Mouse (Mus musculus): ENCODE data around the gene Zfp651. TPM values are rescaled to one million over a fixed set of nuclear protein-coding genes. Genes with fewer than 3 reads are reported as not detected.

Zfp651 gene
- polyA plus RNA-seq (2016; fragmentation: Nextera tagmentation; extraction: Ambion mirVana) = 12.5 and 14.9 TPM in 2 replicates

DNA sequence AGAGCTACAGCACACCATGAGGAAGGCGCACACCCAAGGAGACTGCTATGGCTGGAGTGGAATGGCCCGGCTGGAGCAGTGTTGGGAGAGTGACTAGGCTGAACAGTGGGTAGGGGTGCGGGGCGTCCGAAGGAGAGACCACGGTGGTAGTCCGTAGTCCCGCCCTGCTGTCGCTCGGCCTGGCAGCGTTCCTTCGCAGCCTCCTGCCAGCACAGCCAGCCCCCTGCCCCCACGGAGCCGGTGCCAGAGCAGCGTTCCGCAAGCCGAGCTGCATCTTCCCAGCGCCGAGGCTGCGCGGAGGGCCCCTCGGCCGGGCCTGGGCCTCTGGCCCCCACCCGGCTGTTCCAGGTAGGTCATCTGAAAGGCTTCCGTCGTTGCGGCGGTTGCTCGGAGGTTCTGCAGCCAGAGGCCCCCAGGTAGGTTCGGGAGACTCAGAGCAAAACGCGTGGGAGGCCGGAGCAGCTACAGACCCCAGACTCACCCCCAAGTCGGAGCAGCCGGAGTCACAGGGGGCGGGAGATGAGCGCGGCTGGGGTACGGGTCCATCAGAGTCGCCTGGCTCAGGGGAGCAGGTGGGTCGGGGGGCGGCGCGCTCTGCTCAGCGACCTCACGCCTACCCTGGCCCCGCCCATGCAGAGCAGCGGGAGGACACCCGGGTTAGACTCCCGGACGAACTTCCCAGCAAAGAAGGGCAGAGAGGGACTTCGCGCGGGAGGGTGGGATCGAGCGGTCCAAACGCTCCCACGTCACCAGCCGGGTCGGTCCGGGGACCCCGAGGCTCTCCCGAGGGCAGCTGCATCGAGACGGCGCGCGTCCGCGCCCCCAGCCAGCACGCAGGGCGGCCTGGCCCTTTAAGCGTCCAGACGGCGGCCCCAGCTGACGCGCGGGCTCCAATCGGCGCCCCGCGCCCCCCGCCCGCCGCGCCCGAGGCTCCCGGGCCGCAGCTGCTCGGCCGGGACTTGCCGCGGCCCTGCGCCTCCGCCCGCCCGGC lies at the start of gene Zfp651:
TSS of gene Zfp651 (plus strand) at position 240 of the 991 bp plus-strand sequence.
- peak; percentile 78 for ATAC-seq (ENCODE audit: insufficient number of reproducible peaks, low FRiP score)

DNA sequence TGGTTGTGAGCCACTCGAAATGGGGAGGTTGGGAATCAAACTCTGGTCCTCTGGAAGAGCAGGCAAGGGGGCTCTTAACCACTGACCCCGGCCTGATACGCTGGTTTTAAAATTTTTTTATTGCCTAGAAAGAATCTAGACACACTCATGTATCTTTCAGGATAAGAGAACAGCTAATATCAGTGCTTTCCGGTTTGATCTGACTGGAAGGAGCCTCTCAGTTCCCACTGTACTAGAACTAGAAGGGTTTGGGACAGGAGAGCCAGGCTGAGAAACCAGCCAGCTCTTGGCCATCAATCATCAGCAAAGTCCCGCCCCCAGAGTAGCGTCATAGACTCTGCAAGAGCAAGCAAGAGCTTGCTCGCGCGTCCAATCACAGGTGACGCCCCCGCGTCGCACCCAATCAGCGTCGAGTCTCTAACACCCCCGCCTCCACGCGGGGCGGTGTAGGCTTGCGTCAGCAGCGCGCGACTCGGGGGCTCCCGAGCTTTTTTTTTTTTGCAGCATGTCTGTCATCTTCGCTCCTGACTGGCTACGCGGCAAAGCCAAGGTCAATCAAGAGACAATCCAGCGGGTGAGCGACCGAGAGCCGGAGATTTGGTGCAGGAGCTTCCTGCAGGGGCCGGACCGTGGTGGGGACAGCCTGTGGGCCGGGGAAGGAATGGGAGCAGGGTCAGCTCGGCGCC lies 49.1 kb upstream of the Zfp651 start, which contains the start of gene Ss18l2:
TSS of gene Ss18l2 (plus strand) at position 432 of the 686 bp plus-strand sequence.
- H3K27me3 ChIP-seq (replicated peaks) = no peaks in the 10 kb centered on the region
- H3K9me3 ChIP-seq (replicated peaks) = no peaks in the 10 kb centered on the region
- 4% methylated on average over 37 of the region's 37 CpGs for WGBS
- H3K4me3 ChIP-seq = peak within 1 kb of the TSS; percentile 94
- H3K36me3 ChIP-seq = peaks cover 16% of the 10 kb centered on the region
- peak; percentile 100 for ATAC-seq (ENCODE audit: insufficient number of reproducible peaks, low FRiP score)
- H3K27ac ChIP-seq (ENCODE audit: poor library complexity, severe bottlenecking) = peak within 1 kb of the TSS; percentile 100
- peak within 1 kb of the TSS; percentile 89 for H3K4me2 ChIP-seq
- H3K4me1 ChIP-seq (replicated peaks) = peaks cover 41% of the 10 kb centered on the region
- peak within 1 kb of the TSS; percentile 97 for H3K9ac ChIP-seq

More for the DNA sequence above, at the start of gene Zfp651:
- Histone ChIP-seq H3K9me3 (replicated peaks) (no peaks in the 10 kb centered on the region), H3K27ac (ENCODE audit: poor library complexity, severe bottlenecking) (peak within 1 kb of the TSS; percentile 95), H3K9ac (peak within 1 kb of the TSS; percentile 94), H3K4me1 (replicated peaks) (peaks cover 35% of the 10 kb centered on the region), H3K36me3 (peaks cover 44% of the 10 kb centered on the region), H3K4me3 (peak within 1 kb of the TSS; percentile 85), H3K4me2 (peak within 1 kb of the TSS; percentile 85), H3K27me3 (replicated peaks) (no peaks in the 10 kb centered on the region)
- 1% methylated on average over 94 of the region's 97 CpGs for whole genome bisulfite sequencing

DNA sequence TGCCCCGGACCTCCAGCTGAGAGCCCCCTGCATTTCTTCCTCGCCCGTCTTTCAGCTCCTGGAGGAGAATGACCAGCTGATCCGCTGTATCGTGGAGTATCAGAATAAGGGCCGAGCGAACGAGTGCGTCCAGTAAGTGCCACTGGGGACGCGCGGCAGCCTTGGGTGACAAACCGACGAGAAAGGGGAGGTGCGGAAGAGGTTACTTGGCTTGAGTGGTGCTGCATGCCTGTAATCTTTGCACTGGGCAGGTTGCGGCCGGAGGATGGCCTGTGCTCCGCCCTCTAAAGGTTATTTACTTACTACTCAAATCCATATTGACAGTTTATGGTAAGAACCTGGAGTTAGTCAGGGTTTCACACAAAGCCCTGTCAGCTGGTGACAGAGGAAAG lies 48.5 kb upstream of the Zfp651 start:
- peaks cover 16% of the 10 kb centered on the region for H3K36me3 ChIP-seq
- peak overlapping the region; percentile 94 for H3K4me3 ChIP-seq
- ATAC-seq (ENCODE audit: insufficient number of reproducible peaks, low FRiP score) = peak; percentile 62
- no peaks in the 10 kb centered on the region for H3K9me3 ChIP-seq (replicated peaks)
- H3K9ac ChIP-seq = peak overlapping the region; percentile 97
- peak overlapping the region; percentile 100 for H3K27ac ChIP-seq (ENCODE audit: poor library complexity, severe bottlenecking)
- H3K4me2 ChIP-seq = peak overlapping the region; percentile 89
- no peaks in the 10 kb centered on the region for H3K27me3 ChIP-seq (replicated peaks)
- peaks cover 36% of the 10 kb centered on the region for H3K4me1 ChIP-seq (replicated peaks)
- under 1% methylated on average over 18 of the region's 18 CpGs for WGBS

DNA sequence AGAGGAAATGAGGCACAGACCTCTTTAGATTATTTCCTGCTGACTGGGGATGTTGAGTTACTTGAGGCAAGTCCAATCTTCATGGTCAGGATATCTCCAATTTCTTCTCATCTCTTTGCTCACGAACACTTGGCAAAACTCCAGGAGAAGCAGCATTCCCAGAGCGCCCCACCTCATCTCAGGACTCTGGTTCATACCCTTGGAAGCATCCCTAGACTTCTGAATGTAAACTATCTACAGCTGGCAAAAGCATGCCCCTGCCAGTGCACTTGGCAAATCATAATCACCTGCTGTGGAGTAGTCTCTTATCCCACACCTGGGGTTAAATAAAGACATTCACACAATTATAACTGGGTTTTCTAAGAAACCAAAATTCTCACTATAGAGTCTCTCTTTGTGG lies 42.1 kb upstream of the Zfp651 start:
- no peak overlapping the region for H3K27ac ChIP-seq (ENCODE audit: poor library complexity, severe bottlenecking)
- WGBS = 77% methylated on average over 2 of the region's 2 CpGs
- no peak overlapping the region for H3K9ac ChIP-seq
- no peak overlapping the region for H3K4me2 ChIP-seq
- no peak overlapping the region for H3K4me3 ChIP-seq
- H3K4me1 ChIP-seq (replicated peaks) = peaks cover 16% of the 10 kb centered on the region
- H3K36me3 ChIP-seq = peaks cover 25% of the 10 kb centered on the region
- 0 out of 2 replicates have a peak, but pooled peaks cover 7% of the 10 kb centered on the region for H3K9me3 ChIP-seq (replicated peaks)
- no peak for ATAC-seq (ENCODE audit: insufficient number of reproducible peaks, low FRiP score)
- H3K27me3 ChIP-seq (replicated peaks) = no peaks in the 10 kb centered on the region

DNA sequence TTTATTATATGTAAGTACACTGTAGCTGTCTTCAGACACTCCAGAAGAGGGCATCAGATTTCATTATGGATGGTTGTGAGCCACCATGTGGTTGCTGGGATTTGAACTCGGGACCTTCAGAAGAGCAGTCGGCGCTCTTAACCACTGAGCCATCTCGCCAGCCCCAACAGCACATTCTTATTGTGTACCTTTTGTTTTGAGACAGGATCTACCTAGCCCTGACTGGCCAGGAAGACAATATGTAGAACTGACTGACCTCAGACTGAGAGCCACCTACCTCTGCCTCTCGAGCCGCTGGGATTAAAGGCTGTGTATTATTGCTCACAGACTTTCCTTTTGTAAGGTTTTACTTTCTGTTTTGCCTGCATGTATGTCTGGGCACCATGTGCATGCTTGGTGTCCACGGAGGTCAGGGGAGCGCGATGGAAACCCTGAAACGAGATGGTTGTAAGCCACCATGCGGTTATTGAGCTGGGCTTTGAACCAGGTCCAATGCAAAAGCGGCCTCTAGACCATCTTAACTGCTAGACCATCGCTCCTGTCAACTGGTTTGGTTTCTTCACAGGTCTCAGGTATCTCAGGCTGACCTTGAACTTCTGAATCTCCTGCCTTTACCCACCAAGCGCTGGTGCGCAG lies 40.9 kb upstream of the Zfp651 start:
- peak overlapping the region; percentile 100 for H3K4me3 ChIP-seq
- peak overlapping the region; percentile 80 for H3K4me2 ChIP-seq
- peak overlapping the region; percentile 74 for H3K9ac ChIP-seq
- ATAC-seq (ENCODE audit: insufficient number of reproducible peaks, low FRiP score) = no peak
- peaks cover 17% of the 10 kb centered on the region for H3K36me3 ChIP-seq
- WGBS = 67% methylated on average over 15 of the region's 15 CpGs
- peaks cover 14% of the 10 kb centered on the region for H3K4me1 ChIP-seq (replicated peaks)
- H3K9me3 ChIP-seq (replicated peaks) = 0 out of 2 replicates have a peak, but pooled peaks cover 7% of the 10 kb centered on the region
- H3K27me3 ChIP-seq (replicated peaks) = no peaks in the 10 kb centered on the region
- peak overlapping the region; percentile 100 for H3K27ac ChIP-seq (ENCODE audit: poor library complexity, severe bottlenecking)

DNA sequence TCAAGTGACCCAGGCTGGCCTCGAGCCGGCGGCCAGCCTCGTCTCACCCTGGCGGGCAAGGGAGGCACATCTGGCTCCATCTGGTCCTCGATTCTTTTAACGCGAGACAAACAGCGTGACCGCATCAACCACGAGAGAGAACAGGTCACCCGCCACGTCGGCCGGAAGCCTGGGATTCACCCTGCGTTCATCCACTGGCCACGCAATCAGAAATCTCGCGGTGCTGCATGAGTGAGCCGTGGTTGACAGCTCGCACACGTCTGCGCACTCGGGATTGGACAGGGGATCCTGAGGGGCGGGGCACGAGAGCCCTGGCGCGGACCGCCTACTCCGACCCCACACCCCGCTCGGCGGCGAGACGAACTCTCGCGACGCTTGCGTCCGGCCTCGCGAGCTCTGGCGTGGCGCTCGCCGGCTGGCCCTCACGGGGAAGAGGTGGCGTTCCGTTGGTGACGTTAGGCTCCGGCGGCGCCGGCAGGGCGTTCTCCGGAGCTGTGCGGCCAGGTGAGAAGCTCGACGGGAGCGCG lies 40.3 kb upstream of the Zfp651 start, which contains the start of gene Nktr:
TSS of gene Nktr (plus strand) at position 378 of the 527 bp plus-strand sequence.
- Histone ChIP-seq H3K9ac (peak within 1 kb of the TSS; percentile 99), H3K4me2 (peak within 1 kb of the TSS; percentile 80), H3K27me3 (replicated peaks) (no peaks in the 10 kb centered on the region), H3K9me3 (replicated peaks) (0 out of 2 replicates have a peak, but pooled peaks cover 7% of the 10 kb centered on the region), H3K36me3 (peaks cover 12% of the 10 kb centered on the region; the same call in 1 of the 2 replicates), H3K4me1 (replicated peaks) (peaks cover 14% of the 10 kb centered on the region), H3K27ac (ENCODE audit: poor library complexity, severe bottlenecking) (peak within 1 kb of the TSS; percentile 100), H3K4me3 (peak within 1 kb of the TSS; percentile 100)
- peak; percentile 99 for ATAC-seq (ENCODE audit: insufficient number of reproducible peaks, low FRiP score)
- under 1% methylated on average over 61 of the region's 61 CpGs for WGBS

DNA sequence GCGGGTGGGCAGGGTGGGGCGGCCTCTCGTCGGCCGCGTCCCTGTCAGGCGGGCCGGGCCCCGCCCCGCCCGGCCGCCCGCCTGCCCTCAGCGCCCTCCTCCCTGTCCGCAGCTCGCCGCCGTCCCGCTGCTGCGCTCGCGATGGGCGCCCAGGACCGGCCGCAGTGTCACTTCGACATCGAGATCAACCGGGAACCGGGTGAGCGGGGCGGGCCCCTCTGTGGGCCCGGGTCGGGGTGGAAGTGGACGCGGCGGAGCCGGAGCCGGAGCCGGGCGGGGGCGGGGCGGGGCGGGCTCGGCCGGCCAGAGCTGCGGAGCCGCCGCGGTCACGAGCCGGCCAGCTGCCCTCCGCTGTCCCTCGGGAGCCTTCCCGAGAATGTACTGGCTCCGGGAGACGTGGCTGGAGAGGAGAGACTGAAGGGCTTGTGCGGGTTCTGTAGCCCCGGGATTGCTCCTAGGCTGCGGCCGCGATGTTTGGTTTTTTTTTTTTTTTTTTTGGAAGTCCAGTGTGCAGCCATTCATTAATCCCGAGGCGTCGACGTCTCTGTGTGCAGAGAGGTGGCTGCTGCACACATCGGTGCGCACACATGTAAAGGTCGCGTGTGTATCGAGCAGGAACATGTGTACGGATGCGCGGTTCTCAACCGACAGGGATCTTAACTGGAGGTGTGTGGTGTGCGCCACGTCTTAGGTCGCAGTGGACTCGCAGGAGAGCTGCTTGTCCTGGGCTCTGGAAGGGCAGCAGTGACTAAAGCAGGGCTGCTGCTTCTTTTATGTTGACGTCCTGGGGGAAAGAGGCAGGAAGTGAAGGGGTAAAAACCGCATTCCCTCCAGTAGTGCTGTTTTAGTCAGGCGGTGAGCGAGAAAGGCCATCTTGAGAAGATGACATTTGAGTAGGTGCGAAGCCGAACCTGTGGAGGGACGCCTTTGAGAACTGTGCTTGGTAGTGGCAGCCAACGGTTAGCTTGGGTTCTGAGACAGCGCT lies 39.5 kb upstream of the Zfp651 start:
- ATAC-seq (ENCODE audit: insufficient number of reproducible peaks, low FRiP score) = peak; percentile 71

DNA sequence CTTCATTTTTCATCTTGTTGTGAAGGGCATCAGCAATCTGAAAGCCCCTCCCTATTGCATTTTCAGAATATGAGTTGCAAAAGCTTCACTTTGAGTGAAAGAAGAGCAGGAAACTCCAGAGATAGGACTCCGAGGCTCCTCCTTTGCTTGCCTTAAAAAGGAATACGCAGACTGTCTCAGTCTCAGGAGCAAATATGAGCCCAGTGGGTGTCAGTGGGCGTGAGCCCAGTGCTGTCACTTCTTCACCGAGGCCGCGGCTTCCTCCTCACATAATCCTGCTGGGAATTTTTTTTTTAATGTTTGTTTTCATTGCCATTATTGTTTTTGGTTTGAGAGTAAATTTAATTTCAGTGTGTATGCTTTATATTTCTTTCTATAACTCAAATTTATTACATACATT lies 18.6 kb upstream of the Zfp651 start:
- 90% methylated on average over 6 of the region's 6 CpGs for WGBS
- Histone ChIP-seq H3K27me3 (replicated peaks) (no peaks in the 10 kb centered on the region), H3K4me3 (no peak overlapping the region), H3K4me1 (replicated peaks) (no peaks in the 10 kb centered on the region; the same call in 1 of the 2 replicates), H3K9me3 (replicated peaks) (no peaks in the 10 kb centered on the region), H3K27ac (ENCODE audit: poor library complexity, severe bottlenecking) (no peak overlapping the region), H3K36me3 (peaks cover 60% of the 10 kb centered on the region), H3K4me2 (no peak overlapping the region), H3K9ac (no peak overlapping the region)
- no peak for ATAC-seq (ENCODE audit: insufficient number of reproducible peaks, low FRiP score)

More for the DNA sequence above, 39.5 kb upstream of the Zfp651 start:
- Histone ChIP-seq H3K27ac (ENCODE audit: poor library complexity, severe bottlenecking) (peak overlapping the region; percentile 100), H3K36me3 (peaks cover 9% of the 10 kb centered on the region; the same call in 1 of the 2 replicates), H3K4me3 (peak overlapping the region; percentile 100), H3K9me3 (replicated peaks) (0 out of 2 replicates have a peak, but pooled peaks cover 7% of the 10 kb centered on the region), H3K27me3 (replicated peaks) (no peaks in the 10 kb centered on the region), H3K4me1 (replicated peaks) (peaks cover 14% of the 10 kb centered on the region), H3K4me2 (peak overlapping the region; percentile 80), H3K9ac (peak overlapping the region; percentile 99)
- under 1% methylated on average over 75 of the region's 87 CpGs for WGBS

DNA sequence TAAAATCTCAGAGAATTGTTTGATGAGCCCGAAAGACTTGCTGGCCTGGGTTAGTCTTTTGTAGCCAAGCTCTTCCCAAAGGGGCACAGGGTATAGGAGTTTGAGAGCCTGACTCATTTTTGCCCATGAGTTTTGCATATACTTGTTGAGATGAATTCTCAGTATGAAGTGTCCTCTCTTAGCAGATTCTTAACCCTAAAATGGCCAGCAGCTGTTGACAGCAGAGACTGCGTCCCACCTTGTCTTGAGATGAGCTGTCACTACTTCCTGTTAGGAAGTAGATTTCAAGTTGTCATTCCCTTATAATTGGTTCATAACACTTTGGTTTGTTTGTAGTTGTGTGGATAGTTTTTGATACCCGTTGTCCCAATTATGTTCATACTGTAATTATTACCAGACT lies 18.0 kb upstream of the Zfp651 start:
- no peak overlapping the region for H3K4me2 ChIP-seq
- H3K9me3 ChIP-seq (replicated peaks) = no peaks in the 10 kb centered on the region
- H3K9ac ChIP-seq = no peak overlapping the region
- no peaks in the 10 kb centered on the region; the same call in 1 of the 2 replicates for H3K4me1 ChIP-seq (replicated peaks)
- peaks cover 60% of the 10 kb centered on the region for H3K36me3 ChIP-seq
- ATAC-seq (ENCODE audit: insufficient number of reproducible peaks, low FRiP score) = no peak
- no peak overlapping the region for H3K4me3 ChIP-seq
- H3K27ac ChIP-seq (ENCODE audit: poor library complexity, severe bottlenecking) = no peak overlapping the region
- no peaks in the 10 kb centered on the region for H3K27me3 ChIP-seq (replicated peaks)
- WGBS = 88% methylated on average over 3 of the region's 3 CpGs
